ENCODE assay signal across 8 mouse cellular contexts in genomic region chr15:99807776-99808735, GRCm38 (mm10). TPM values are rescaled to one million over a fixed set of nuclear protein-coding genes. Genes with fewer than 3 reads are reported as not detected.
DNase-seq lines count a peak whose midpoint lies in the region; ATAC-seq and TF ChIP-seq lines count a peak whose summit lies in the region.

No protein-coding gene starts in this region.

- intact Hi-C loops in gastrocnemius, postnatal 14 days (cut with DNase I; ENCODE audit: low total_unique reads) = no loop called here

- H3K27me3 ChIP-seq in embryonic facial prominence, embryonic 10.5 days (replicated peaks; ENCODE audit: low read depth, poor library complexity, severe bottlenecking) = no peaks in the 10 kb centered on the region
- no peaks in the 10 kb centered on the region for H3K27me3 ChIP-seq in heart, postnatal 0 days (ENCODE audit: control insufficient read depth, insufficient read depth, low read length)
- H3K27me3 ChIP-seq in midbrain, embryonic 11.5 days (ENCODE audit: control insufficient read depth, insufficient read depth, low read length) = no peaks in the 10 kb centered on the region

- no peaks in the 10 kb centered on the region for H3K9me3 ChIP-seq in embryonic facial prominence, embryonic 10.5 days
- H3K9me3 ChIP-seq in heart, postnatal 0 days (replicated peaks; ENCODE audit: control insufficient read depth, low read length) = no peaks in the 10 kb centered on the region
- H3K9me3 ChIP-seq in midbrain, embryonic 11.5 days (ENCODE audit: control insufficient read depth, low read length) = no peaks in the 10 kb centered on the region

- 0 out of 2 replicates have a peak overlapping the region, but pooled peaks have one; percentile 45 for H3K27ac ChIP-seq in embryonic facial prominence, embryonic 10.5 days (replicated peaks)
- 0 out of 2 replicates have a peak overlapping the region, but pooled peaks have one; percentile 34 for H3K27ac ChIP-seq in heart, postnatal 0 days (ENCODE audit: low read depth)
- peak overlapping the region; percentile 20; the same call in 1 of the 2 replicates for H3K27ac ChIP-seq in midbrain, embryonic 11.5 days (ENCODE audit: low read depth, low read length)

- peaks cover 74% of the 10 kb centered on the region for H3K36me3 ChIP-seq in embryonic facial prominence, embryonic 10.5 days (replicated peaks)
- peaks cover 12% of the 10 kb centered on the region for H3K36me3 ChIP-seq in heart, postnatal 0 days (replicated peaks; ENCODE audit: control insufficient read depth, insufficient read depth, low read length)
- H3K36me3 ChIP-seq in midbrain, embryonic 11.5 days (ENCODE audit: control insufficient read depth, insufficient read depth, low read length) = no peaks in the 10 kb centered on the region

- 0 out of 2 replicates have a peak overlapping the region, but pooled peaks have one; percentile 1 for H3K4me2 ChIP-seq in heart, postnatal 0 days (ENCODE audit: low read depth, low read length)
- H3K4me2 ChIP-seq in midbrain, embryonic 11.5 days = peak overlapping the region; percentile 8; the same call in 1 of the 2 replicates

- peaks cover 53% of the 10 kb centered on the region for H3K4me1 ChIP-seq in embryonic facial prominence, embryonic 10.5 days
- peaks cover 16% of the 10 kb centered on the region for H3K4me1 ChIP-seq in heart, postnatal 0 days (ENCODE audit: control insufficient read depth, insufficient read depth)
- peaks cover 6% of the 10 kb centered on the region for H3K4me1 ChIP-seq in midbrain, embryonic 11.5 days (ENCODE audit: control insufficient read depth, insufficient read depth, low read length)

- peak; percentile 47; the same call in 1 of the 2 replicates for ATAC-seq in heart, postnatal 0 days (ENCODE audit: insufficient read depth, low read depth)
- no peak for ATAC-seq in midbrain, embryonic 11.5 days (ENCODE audit: low FRiP score)
- no peak for ATAC-seq in CD4-positive, CD25-positive, alpha-beta regulatory T cell, adult 4 months

- 44% methylated on average over 21 of the region's 21 CpGs for WGBS in embryonic facial prominence, embryonic 10.5 days
- WGBS in heart, postnatal 0 days = 47% methylated on average over 21 of the region's 21 CpGs
- 36% methylated on average over 21 of the region's 21 CpGs for WGBS in midbrain, embryonic 11.5 days

- no peak for TF ChIP-seq CTCF in heart, postnatal 0 days (IDR thresholded peaks at IDR 0.05; ENCODE audit: low read depth)

- no peak overlapping the region for H3K4me3 ChIP-seq in embryonic facial prominence, embryonic 10.5 days
- H3K4me3 ChIP-seq in heart, postnatal 0 days (ENCODE audit: low read depth, low read length) = no peak overlapping the region
- no peak overlapping the region for H3K4me3 ChIP-seq in midbrain, embryonic 11.5 days (ENCODE audit: low read depth, low read length)

- TF ChIP-seq EP300 in heart, postnatal 0 days (IDR thresholded peaks at IDR 0.05; ENCODE audit: low read depth) = no peak

- peak; percentile 23 for DNase-seq in gastrocnemius, postnatal 14 days
- DNase-seq in gastrocnemius, postnatal 25 days = no peak
- DNase-seq in embryonic facial prominence, embryonic 10.5 days (ENCODE audit: low spot score) = no peak
- no peak for DNase-seq in heart, postnatal 0 days (ENCODE audit: low spot score)
- peak; percentile 86 for DNase-seq in midbrain, embryonic 11.5 days (ENCODE audit: low spot score, missing footprints)
- DNase-seq in thymus, adult 18-20 months = no peak
- DNase-seq in thymus, postnatal 14 days = no peak

- H3K9ac ChIP-seq in heart, postnatal 0 days (replicated peaks; ENCODE audit: low read depth, low read length) = no peak overlapping the region
- peak overlapping the region; percentile 12; the same call in 1 of the 2 replicates for H3K9ac ChIP-seq in midbrain, embryonic 11.5 days (ENCODE audit: low read length)

RNA-seq across cellular contexts. Expression of gene Cers5, which starts 35.4 kb away (rescaled TPM):
- 10 to 100 TPM; 10.4 to 10.6 TPM for total RNA-seq in gastrocnemius, postnatal 14 days (2021)
- total RNA-seq in gastrocnemius, postnatal 25 days (2021) = 1 to 10 TPM; 4.0 to 6.1 TPM
- polyA plus RNA-seq in embryonic facial prominence, embryonic 10.5 days (2016; fragmentation: Nextera tagmentation; extraction: Ambion mirVana) = 60.2 and 63.8 TPM in 2 replicates
- total RNA-seq in heart, postnatal 0 days (2014; rRNA removed; ENCODE audit: low replicate concordance) = 51.6 and 58.7 TPM in 2 replicates
- 37.4 and 38.9 TPM in 2 replicates for polyA plus RNA-seq in heart, postnatal 0 days (2015; fragmentation: Nextera tagmentation; extraction: Ambion mirVana)
- 57.8 and 59.6 TPM in 2 replicates for polyA plus RNA-seq in midbrain, embryonic 11.5 days (2014; fragmentation: Nextera tagmentation; extraction: Ambion mirVana)
- polyA plus RNA-seq in CD4-positive, CD25-positive, alpha-beta regulatory T cell, adult 4 months (2017; shearing (Covaris generic)) = 10 to 100 TPM; 54.4 to 64.6 TPM

Comparison
In these comparisons a context has a peak if more than half of its experiments do, and no peak if none do; other contexts are left out.
1. DNase-seq: peak in gastrocnemius, postnatal 14 days (single experiment) and midbrain, embryonic 11.5 days (single experiment); none in gastrocnemius, postnatal 25 days (single experiment), embryonic facial prominence, embryonic 10.5 days (single experiment), heart, postnatal 0 days (single experiment), thymus, adult 18-20 months (0 of 2) and thymus, postnatal 14 days (single experiment).
2. Peak in every context shown above with its lines, with median percentiles within 50 percentile points of each other: H3K27ac ChIP-seq.